Mouse (Mus musculus) liver, embryonic 14.5 days (tissue): ENCODE results near the gene Tbc1d12.

Experiments
- CTCF ChIP-seq: IDR thresholded peaks from 2 replicates; pipeline ENCODE4 v1.5.1; 2016; ENCODE audit warnings: antibody characterized with exemption, low read depth, control low read depth
- EP300 ChIP-seq: IDR thresholded peaks from 2 replicates; pipeline ENCODE4 v1.6.1; 2016; ENCODE audit warnings: antibody characterized with exemption, low read depth

GRCm38 (mm10) chr19:38928481-38929158, 92.2 kb downstream of the Tbc1d12 start:
- TF ChIP-seq CTCF (no peak), EP300 (no peak)
